Mouse (Mus musculus) C2C12 (cell line): Measurements from ENCODE around the gene Elf2. TPM values are rescaled to one million over a fixed set of nuclear protein-coding genes. Genes with fewer than 3 reads are reported as not detected.
"Not testable (repeated sequence)": the region's sequence is repeated elsewhere in the genome, so short reads cannot be mapped to it uniquely, and the experiment has no call there.

ENCODE experiments used
- H3K27me3 ChIP-seq: one replicate; pipeline ENCODE4 v1.6.1; 2011; ENCODE audit not compliant: control insufficient read depth, insufficient read depth, insufficient read length
- H3K36me3 ChIP-seq: one replicate; pipeline ENCODE4 v1.6.1; 2011; ENCODE audit not compliant: control insufficient read depth, insufficient read depth
- H3K4me3 ChIP-seq: one replicate; pipeline ENCODE4 v1.5.1; 2011; ENCODE audit warnings: mild to moderate bottlenecking, control low read depth; ENCODE audit not compliant: poor library complexity, insufficient read depth, severe bottlenecking
- H3K79me2 ChIP-seq: one replicate; pipeline ENCODE4 v1.6.1; 2011; ENCODE audit not compliant: control insufficient read depth, insufficient read depth
- H3K79me3 ChIP-seq: one replicate; pipeline ENCODE4 v1.6.1; 2011; ENCODE audit warnings: low read depth, control low read depth
- H3ac ChIP-seq: one replicate; pipeline ENCODE3; 2011; ENCODE audit warnings: low read depth; ENCODE audit not compliant: control insufficient read depth, insufficient read length
- CEBPB ChIP-seq: IDR thresholded peaks from one replicate; pipeline ENCODE4 v1.6.1; 2011; ENCODE audit warnings: low read depth, mild to moderate bottlenecking, control low read depth, moderate library complexity
- CTCF ChIP-seq: IDR thresholded peaks from one replicate; pipeline ENCODE4 v1.5.1; 2011; ENCODE audit not compliant: control insufficient read depth, insufficient read depth, insufficient read length
- FOSL1 ChIP-seq: IDR thresholded peaks from one replicate; pipeline ENCODE4 v1.8.0; 2011; ENCODE audit warnings: mild to moderate bottlenecking, low read length; ENCODE audit not compliant: poor library complexity, insufficient read depth, severe bottlenecking
- MAX ChIP-seq: IDR thresholded peaks from one replicate; pipeline ENCODE4 v1.6.1; 2011; ENCODE audit warnings: mild to moderate bottlenecking, control low read depth
- MYOD1 ChIP-seq: IDR thresholded peaks from one replicate; pipeline ENCODE4 v1.6.1; 2011; ENCODE audit warnings: low read depth; ENCODE audit not compliant: control insufficient read depth, insufficient read length
- MYOG ChIP-seq: IDR thresholded peaks from one replicate; pipeline ENCODE4 v1.6.1; 2011; ENCODE audit not compliant: control insufficient read depth, insufficient read length; ENCODE audit errors: extremely low read depth
- USF1 ChIP-seq: IDR thresholded peaks from one replicate; pipeline ENCODE4 v1.6.1; 2011; ENCODE audit warnings: low read depth, mild to moderate bottlenecking, control low read depth, moderate library complexity
- polyA plus RNA-seq: library from polyadenylated mRNA; unstranded; fragments of >200 nt; fragmentation: generic; extraction: Trizol; gene quantifications from one replicate; pipeline ENCODE4 v1.2.1, GENCODE M21; 2012; ENCODE audit warnings: missing spikeins

Gene Elf2
- polyA plus RNA-seq, 1 experiment = 19.5 TPM

DNA sequence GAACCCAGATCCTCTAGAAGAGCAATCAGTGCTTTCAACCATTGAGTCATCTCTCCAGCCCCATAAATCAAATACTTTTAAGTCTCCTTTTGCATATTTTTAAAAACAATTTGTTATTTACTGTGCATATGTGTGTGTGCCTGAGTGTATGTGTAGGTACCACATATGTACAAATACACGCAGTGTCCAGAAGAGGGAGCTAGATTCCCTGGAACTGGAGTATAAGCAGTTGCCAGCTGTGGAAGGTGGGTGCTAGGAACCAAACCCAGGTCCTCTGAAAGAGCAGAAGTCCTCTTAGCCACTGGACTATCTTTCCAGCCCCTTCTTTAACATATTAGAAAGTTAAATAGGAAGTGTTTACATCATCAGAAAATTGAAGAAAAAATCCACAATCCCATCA, 15.0 kb downstream of the Elf2 start:
- H3K79me3 ChIP-seq = peaks cover 7% of the 10 kb centered on the region
- no peak overlapping the region for H3ac ChIP-seq
- H3K36me3 ChIP-seq = no peaks in the 10 kb centered on the region
- TF ChIP-seq FOSL1 (no peak), CEBPB (no peak), CTCF (no peak), MYOG (no peak), MYOD1 (no peak), MAX (no peak), USF1 (no peak)
- no peaks in the 10 kb centered on the region for H3K27me3 ChIP-seq
- H3K79me2 ChIP-seq = peaks cover 6% of the 10 kb centered on the region
- no peak overlapping the region for H3K4me3 ChIP-seq

DNA sequence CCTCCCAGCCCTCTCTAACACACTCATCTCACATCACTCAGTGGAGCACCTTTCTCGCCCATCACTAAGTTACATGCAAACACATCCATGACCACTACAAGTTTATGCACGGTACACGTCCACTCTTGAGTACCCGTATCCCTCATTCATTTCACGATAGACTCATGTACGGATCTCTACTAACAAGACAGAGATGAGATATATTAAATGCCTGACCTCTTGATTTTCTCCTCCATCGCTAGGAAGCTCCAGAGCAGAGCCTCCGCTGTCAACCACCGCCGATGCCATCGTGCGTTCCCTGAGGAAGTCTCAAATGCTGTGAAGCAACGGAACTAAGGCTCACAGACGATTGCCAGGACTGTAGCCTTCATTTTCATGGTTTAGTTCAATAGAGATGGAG, 17.5 kb downstream of the Elf2 start:
- H3K79me2 ChIP-seq = no peaks in the 10 kb centered on the region
- H3K27me3 ChIP-seq = no peaks in the 10 kb centered on the region
- no peak overlapping the region for H3K4me3 ChIP-seq
- H3K36me3 ChIP-seq = no peaks in the 10 kb centered on the region
- no peaks in the 10 kb centered on the region for H3K79me3 ChIP-seq
- no peak for TF ChIP-seq MYOG
- TF ChIP-seq CTCF = no peak
- TF ChIP-seq MAX = no peak
- TF ChIP-seq USF1 = no peak
- no peak for TF ChIP-seq MYOD1
- TF ChIP-seq FOSL1 = no peak
- TF ChIP-seq CEBPB = no peak
- H3ac ChIP-seq = no peak overlapping the region

DNA sequence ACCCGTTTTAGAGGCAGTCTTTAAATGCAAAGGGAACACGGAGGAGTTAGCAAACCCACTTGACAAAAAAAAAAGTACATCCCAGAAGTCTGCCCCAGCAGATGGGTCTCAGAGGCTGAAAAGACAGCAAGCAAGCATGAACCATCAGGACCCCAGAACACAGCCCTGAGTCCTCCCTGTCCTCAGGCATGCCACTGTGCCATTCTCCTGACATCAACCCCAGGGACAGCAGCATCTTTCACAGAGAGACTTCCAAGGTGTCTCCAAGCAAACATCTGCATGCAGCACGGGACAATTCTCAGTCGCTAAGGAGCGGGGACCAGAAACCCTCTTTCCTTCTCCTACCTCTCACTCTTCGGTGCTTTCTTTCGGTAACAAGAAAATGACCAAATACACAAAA, 18.1 kb downstream of the Elf2 start:
- Histone ChIP-seq H3K4me3 (no peak overlapping the region), H3K79me2 (no peaks in the 10 kb centered on the region), H3K36me3 (no peaks in the 10 kb centered on the region), H3K79me3 (no peaks in the 10 kb centered on the region), H3K27me3 (no peaks in the 10 kb centered on the region), H3ac (no peak overlapping the region)
- no peak for TF ChIP-seq USF1
- TF ChIP-seq CTCF = no peak
- TF ChIP-seq MYOG = no peak
- no peak for TF ChIP-seq MYOD1
- TF ChIP-seq CEBPB = no peak
- no peak for TF ChIP-seq FOSL1
- TF ChIP-seq MAX = no peak

DNA sequence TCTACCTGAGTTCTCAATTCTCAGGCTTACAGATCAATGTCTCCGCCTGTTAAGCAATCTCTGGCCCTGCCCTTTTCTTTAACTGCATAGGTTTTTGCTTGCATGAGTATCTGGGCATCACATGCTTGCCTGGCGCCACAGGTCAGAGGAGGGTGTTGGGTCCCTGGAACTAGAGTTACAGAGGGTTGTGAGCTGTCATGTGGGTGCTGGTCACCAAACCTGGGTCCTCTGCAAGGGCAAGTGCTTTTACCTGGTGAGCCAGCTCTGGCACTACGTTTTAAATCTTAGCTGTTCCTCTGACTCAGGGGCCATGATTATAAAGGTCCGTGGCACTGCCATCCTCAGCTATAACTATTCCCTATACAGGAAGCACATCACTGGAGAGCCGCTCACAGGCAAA, 19.3 kb downstream of the Elf2 start:
- H3K36me3 ChIP-seq = no peaks in the 10 kb centered on the region
- H3K4me3 ChIP-seq = no peak overlapping the region
- no peaks in the 10 kb centered on the region for H3K79me2 ChIP-seq
- H3K27me3 ChIP-seq = no peaks in the 10 kb centered on the region
- TF ChIP-seq MAX (no peak), MYOG (no peak), CTCF (no peak), USF1 (no peak), FOSL1 (no peak), CEBPB (no peak)
- H3ac ChIP-seq = no peak overlapping the region
- no peaks in the 10 kb centered on the region for H3K79me3 ChIP-seq

DNA sequence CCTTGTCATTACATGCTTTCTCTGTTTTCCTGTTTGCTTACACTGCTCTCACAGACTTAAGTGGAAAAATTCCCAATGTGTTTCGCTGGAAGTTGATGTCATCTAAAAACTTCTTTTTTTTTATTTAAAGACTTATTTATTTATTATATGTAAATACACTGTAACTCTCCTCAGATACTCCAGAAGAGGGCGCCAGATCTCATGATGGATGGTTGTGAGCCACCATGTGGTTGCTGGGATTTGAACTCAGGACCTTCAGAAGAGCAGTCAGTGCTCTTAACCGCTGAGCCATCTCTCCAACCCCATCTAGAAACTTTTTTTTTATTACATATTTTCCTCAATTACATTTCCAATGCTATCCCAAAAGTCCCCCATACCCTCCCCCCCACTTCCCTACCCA, 22.4 kb downstream of the Elf2 start:
- H3K79me2 ChIP-seq, H3K36me3 ChIP-seq, H3K27me3 ChIP-seq, H3ac ChIP-seq, H3K79me3 ChIP-seq, H3K4me3 ChIP-seq: not testable (repeated sequence)

DNA sequence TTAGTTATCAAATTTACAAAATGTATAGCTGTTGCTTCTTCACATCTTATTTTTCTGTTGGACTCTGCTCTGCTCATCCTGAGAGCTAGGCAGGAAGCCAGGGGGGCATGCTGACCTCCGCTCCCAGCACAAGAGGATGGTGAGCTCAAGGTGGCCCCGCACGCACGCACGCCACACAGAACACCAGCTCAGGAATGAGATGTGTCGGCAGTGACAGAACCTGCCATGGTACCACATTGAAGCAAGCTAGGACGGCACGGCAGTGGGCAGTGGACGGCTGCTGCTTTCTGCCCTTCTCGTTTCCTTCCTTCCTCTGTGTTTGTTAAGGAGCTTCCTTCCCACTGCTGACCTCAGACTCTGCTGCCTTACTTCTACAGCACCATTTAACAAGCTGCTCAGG, 23.6 kb downstream of the Elf2 start:
- no peaks in the 10 kb centered on the region for H3K36me3 ChIP-seq
- TF ChIP-seq MYOG (no peak), MAX (no peak), USF1 (no peak), FOSL1 (no peak), CEBPB (no peak), MYOD1 (no peak), CTCF (no peak)
- no peak overlapping the region for H3ac ChIP-seq
- H3K4me3 ChIP-seq = no peak overlapping the region
- H3K79me2 ChIP-seq = no peaks in the 10 kb centered on the region
- no peaks in the 10 kb centered on the region for H3K79me3 ChIP-seq
- H3K27me3 ChIP-seq = no peaks in the 10 kb centered on the region
